Mouse (Mus musculus) liver, embryonic 13.5 days (tissue): ENCODE measurements at regions not wholly inside any gene's neighbourhood (a gene's known extent, or its start where the extent isn't known, plus 50 kb on each side); places are given as distances from the start of the nearest gene placed in this dataset.

ENCODE experiments used
- ATAC-seq: fragments of 200-750 bp; cut with Nextera tagmentation; 2 replicates; pipeline ENCODE4 v1.8.0; 2017; ENCODE audit warnings: low read depth, mild to moderate bottlenecking, moderate number of reproducible peaks, moderate library complexity
- DNase-seq: peaks from one replicate; pipeline ENCODE4 v3.0.0; 2022
- H3K27ac ChIP-seq: fragments of 300-500 bp; sonication (generic); 2 replicates; pipeline ENCODE4 v1.5.1; 2015; ENCODE audit warnings: moderate library complexity, mild to moderate bottlenecking, inconsistent platforms
- H3K27me3 ChIP-seq: fragments of 300-500 bp; sonication (generic); 2 replicates; pipeline ENCODE4 v1.6.1; 2015; ENCODE audit warnings: mild to moderate bottlenecking, inconsistent platforms
- H3K36me3 ChIP-seq: fragments of 300-500 bp; sonication (generic); 2 replicates; pipeline ENCODE4 v1.6.1; 2015; ENCODE audit warnings: mild to moderate bottlenecking, inconsistent platforms
- H3K4me1 ChIP-seq: fragments of 300-500 bp; sonication (generic); replicated peaks from 2 replicates; pipeline ENCODE4 v1.6.1; 2015; ENCODE audit warnings: inconsistent platforms
- H3K4me2 ChIP-seq: fragments of 300-500 bp; sonication (generic); 2 replicates; pipeline ENCODE4 v1.6.1; 2015; ENCODE audit warnings: inconsistent platforms, mild to moderate bottlenecking, moderate library complexity
- H3K4me3 ChIP-seq: fragments of 300-500 bp; sonication (generic); replicated peaks from 2 replicates; pipeline ENCODE4 v1.5.1; 2015; ENCODE audit warnings: mild to moderate bottlenecking, inconsistent platforms
- H3K9ac ChIP-seq: fragments of 300-500 bp; sonication (generic); 2 replicates; pipeline ENCODE4 v1.6.1; 2015; ENCODE audit warnings: mild to moderate bottlenecking, inconsistent platforms
- H3K9me3 ChIP-seq: fragments of 300-500 bp; sonication (generic); replicated peaks from 2 replicates; pipeline ENCODE4 v1.6.1; 2016; ENCODE audit warnings: inconsistent platforms
- WGBS: fragments of 180-500 bp; shearing (Covaris S2); methylation state at CpG from one replicate; pipeline ENCODE4 v1.1.7; 2015; ENCODE audit not compliant: insufficient replicate concordance; 5-methylcytosine and 5-hydroxymethylcytosine counted together

GRCm38 (mm10) chr5:77477794-77478193, 70.0 kb upstream of the Igfbp7 start:
- H3K4me3 ChIP-seq = no peak overlapping the region
- no peak overlapping the region for H3K27ac ChIP-seq
- DNase-seq = no peak
- no peaks in the 10 kb centered on the region for H3K9me3 ChIP-seq
- no peaks in the 10 kb centered on the region for H3K36me3 ChIP-seq
- ATAC-seq = no peak
- WGBS = 74% methylated on average over 9 of the region's 9 CpGs
- no peaks in the 10 kb centered on the region for H3K4me1 ChIP-seq
- no peak overlapping the region for H3K9ac ChIP-seq
- H3K4me2 ChIP-seq = no peak overlapping the region
- H3K27me3 ChIP-seq = no peaks in the 10 kb centered on the region

GRCm38 (mm10) chr5:77473896-77474486, 66.2 kb upstream of the Igfbp7 start:
- no peak overlapping the region for H3K4me2 ChIP-seq
- WGBS = 46% methylated on average over 8 of the region's 8 CpGs
- no peak overlapping the region for H3K4me3 ChIP-seq
- H3K9me3 ChIP-seq = no peaks in the 10 kb centered on the region
- no peak for DNase-seq
- no peak for ATAC-seq
- no peaks in the 10 kb centered on the region for H3K27me3 ChIP-seq
- no peak overlapping the region for H3K9ac ChIP-seq
- no peaks in the 10 kb centered on the region for H3K36me3 ChIP-seq
- H3K4me1 ChIP-seq = no peaks in the 10 kb centered on the region
- H3K27ac ChIP-seq = no peak overlapping the region

GRCm38 (mm10) chr5:77469236-77469766, 61.5 kb upstream of the Igfbp7 start:
- H3K4me1 ChIP-seq = no peaks in the 10 kb centered on the region
- H3K9ac ChIP-seq = no peak overlapping the region
- H3K27ac ChIP-seq = no peak overlapping the region
- no peak overlapping the region for H3K4me2 ChIP-seq
- H3K36me3 ChIP-seq = no peaks in the 10 kb centered on the region
- H3K9me3 ChIP-seq = no peaks in the 10 kb centered on the region
- H3K4me3 ChIP-seq = no peak overlapping the region
- H3K27me3 ChIP-seq = no peaks in the 10 kb centered on the region
- no peak for DNase-seq
- 79% methylated on average over 15 of the region's 15 CpGs for WGBS
- ATAC-seq = no peak

GRCm38 (mm10) chr5:77468467-77468866, 60.6 kb upstream of the Igfbp7 start:
- no peaks in the 10 kb centered on the region for H3K27me3 ChIP-seq
- H3K9ac ChIP-seq = no peak overlapping the region
- H3K4me1 ChIP-seq = no peaks in the 10 kb centered on the region
- no peak for ATAC-seq
- no peaks in the 10 kb centered on the region for H3K36me3 ChIP-seq
- H3K4me3 ChIP-seq = no peak overlapping the region
- H3K4me2 ChIP-seq = no peak overlapping the region
- 41% methylated on average over 15 of the region's 15 CpGs for WGBS
- DNase-seq = peak; percentile 44
- no peaks in the 10 kb centered on the region for H3K9me3 ChIP-seq
- H3K27ac ChIP-seq = no peak overlapping the region

- Histone ChIP-seq H3K27ac (no peak overlapping the region), H3K4me2 (no peak overlapping the region), H3K36me3 (no peaks in the 10 kb centered on the region), H3K9ac (no peak overlapping the region), H3K4me3 (no peak overlapping the region), H3K27me3 (no peaks in the 10 kb centered on the region), H3K9me3 (no peaks in the 10 kb centered on the region), H3K4me1 (no peaks in the 10 kb centered on the region)
- peak; percentile 5 for DNase-seq
- peak; percentile 26; the same call in 1 of the 2 replicates for ATAC-seq
- 49% methylated on average over 19 of the region's 19 CpGs for WGBS
Observed at GRCm38 (mm10) chr5:77464851-77465548, 57.2 kb upstream of the Igfbp7 start.

- H3K27ac ChIP-seq = no peak overlapping the region
- DNase-seq = peak; percentile 71
- H3K36me3 ChIP-seq = no peaks in the 10 kb centered on the region
- peak overlapping the region; percentile 61 for H3K4me2 ChIP-seq
- under 1% methylated on average over 29 of the region's 29 CpGs for WGBS
- no peaks in the 10 kb centered on the region for H3K9me3 ChIP-seq
- no peaks in the 10 kb centered on the region for H3K27me3 ChIP-seq
- peak overlapping the region; percentile 45 for H3K4me3 ChIP-seq
- peak; percentile 84 for ATAC-seq
- H3K4me1 ChIP-seq = no peaks in the 10 kb centered on the region
- H3K9ac ChIP-seq = peak overlapping the region; percentile 51; the same call in 1 of the 2 replicates
Observed at GRCm38 (mm10) chr5:77459896-77460717, 52.3 kb upstream of the Igfbp7 start.
